Mouse (Mus musculus): ENCODE results near the gene Eif4a2.

Gene Eif4a2

GRCm38 (mm10) chr16:23140911-23141310 lies 33.7 kb downstream of the Eif4a2 start:
- DNase-seq (ENCODE audit: low spot score in 2 of 2) = no peak

- DNase-seq (ENCODE audit: low spot score in 2 of 2) = no peak
Observed at GRCm38 (mm10) chr16:23144326-23144725, 37.1 kb downstream of the Eif4a2 start.

- no peak for DNase-seq (ENCODE audit: low spot score in 2 of 2)
Observed at GRCm38 (mm10) chr16:23145211-23145610, 38.0 kb downstream of the Eif4a2 start.

- DNase-seq (ENCODE audit: low spot score in 2 of 2) = no peak
Observed at GRCm38 (mm10) chr16:23146280-23146679, 39.0 kb downstream of the Eif4a2 start, which contains the start of gene Adipoq. Adipoq (plus strand) TSS chr16:23146536.

GRCm38 (mm10) chr16:23148936-23149335 lies 41.7 kb downstream of the Eif4a2 start:
- DNase-seq (ENCODE audit: low spot score in 2 of 2) = no peak

- DNase-seq (ENCODE audit: low spot score in 2 of 2) = no peak
Observed at GRCm38 (mm10) chr16:23149396-23149795, 42.2 kb downstream of the Eif4a2 start.

- peak; percentile 7 to 9 for DNase-seq (ENCODE audit: low spot score in 2 of 2)
Observed at GRCm38 (mm10) chr16:23151423-23151822, 44.2 kb downstream of the Eif4a2 start.

- no peak for DNase-seq (ENCODE audit: low spot score in 2 of 2)
Observed at GRCm38 (mm10) chr16:23154261-23154660, 47.0 kb downstream of the Eif4a2 start.

- no peak for DNase-seq (ENCODE audit: low spot score in 2 of 2)
Observed at GRCm38 (mm10) chr16:23157013-23157412, 49.8 kb downstream of the Eif4a2 start.

GRCm38 (mm10) chr16:23158292-23158691 lies 51.0 kb downstream of the Eif4a2 start:
- no peak for DNase-seq (ENCODE audit: low spot score in 2 of 2)

- no peak for DNase-seq (ENCODE audit: low spot score in 2 of 2)
Observed at GRCm38 (mm10) chr16:23158957-23159356, 51.7 kb downstream of the Eif4a2 start.

GRCm38 (mm10) chr16:23159749-23160148 lies 52.5 kb downstream of the Eif4a2 start:
- DNase-seq (ENCODE audit: low spot score in 2 of 2) = no peak

GRCm38 (mm10) chr16:23162116-23162515 lies 54.9 kb downstream of the Eif4a2 start:
- no peak for DNase-seq (ENCODE audit: low spot score in 2 of 2)

Data from right cerebral cortex, postnatal 36 days (tissue).